Mouse (Mus musculus) liver, embryonic 13.5 days (tissue): ENCODE results near the gene Hmga1. TPM values are rescaled to one million over a fixed set of nuclear protein-coding genes. Genes with fewer than 3 reads are reported as not detected.

Experiments
- ATAC-seq: fragments of 200-750 bp; cut with Nextera tagmentation; 2 replicates; pipeline ENCODE4 v1.8.0; 2017; ENCODE audit warnings: low read depth, mild to moderate bottlenecking, moderate number of reproducible peaks, moderate library complexity
- DNase-seq: peaks from one replicate; pipeline ENCODE4 v3.0.0; 2022
- H3K27ac ChIP-seq: fragments of 300-500 bp; sonication (generic); 2 replicates; pipeline ENCODE4 v1.5.1; 2015; ENCODE audit warnings: moderate library complexity, mild to moderate bottlenecking, inconsistent platforms
- H3K27me3 ChIP-seq: fragments of 300-500 bp; sonication (generic); 2 replicates; pipeline ENCODE4 v1.6.1; 2015; ENCODE audit warnings: mild to moderate bottlenecking, inconsistent platforms
- H3K36me3 ChIP-seq: fragments of 300-500 bp; sonication (generic); 2 replicates; pipeline ENCODE4 v1.6.1; 2015; ENCODE audit warnings: mild to moderate bottlenecking, inconsistent platforms
- H3K4me1 ChIP-seq: fragments of 300-500 bp; sonication (generic); replicated peaks from 2 replicates; pipeline ENCODE4 v1.6.1; 2015; ENCODE audit warnings: inconsistent platforms
- H3K4me2 ChIP-seq: fragments of 300-500 bp; sonication (generic); 2 replicates; pipeline ENCODE4 v1.6.1; 2015; ENCODE audit warnings: inconsistent platforms, mild to moderate bottlenecking, moderate library complexity
- H3K4me3 ChIP-seq: fragments of 300-500 bp; sonication (generic); replicated peaks from 2 replicates; pipeline ENCODE4 v1.5.1; 2015; ENCODE audit warnings: mild to moderate bottlenecking, inconsistent platforms
- H3K9ac ChIP-seq: fragments of 300-500 bp; sonication (generic); 2 replicates; pipeline ENCODE4 v1.6.1; 2015; ENCODE audit warnings: mild to moderate bottlenecking, inconsistent platforms
- H3K9me3 ChIP-seq: fragments of 300-500 bp; sonication (generic); replicated peaks from 2 replicates; pipeline ENCODE4 v1.6.1; 2016; ENCODE audit warnings: inconsistent platforms
- WGBS: fragments of 180-500 bp; shearing (Covaris S2); methylation state at CpG from one replicate; pipeline ENCODE4 v1.1.7; 2015; ENCODE audit not compliant: insufficient replicate concordance; 5-methylcytosine and 5-hydroxymethylcytosine counted together
- polyA plus RNA-seq: library from polyadenylated mRNA; unstranded; fragments of >200 nt; fragmentation: Nextera tagmentation; extraction: Ambion mirVana; gene quantifications from 2 replicates; pipeline ENCODE4 v1.2.1, GENCODE M21; 2015

Hmga1 gene
- polyA plus RNA-seq, 1 experiment from 2014 or later = 226 TPM

DNA sequence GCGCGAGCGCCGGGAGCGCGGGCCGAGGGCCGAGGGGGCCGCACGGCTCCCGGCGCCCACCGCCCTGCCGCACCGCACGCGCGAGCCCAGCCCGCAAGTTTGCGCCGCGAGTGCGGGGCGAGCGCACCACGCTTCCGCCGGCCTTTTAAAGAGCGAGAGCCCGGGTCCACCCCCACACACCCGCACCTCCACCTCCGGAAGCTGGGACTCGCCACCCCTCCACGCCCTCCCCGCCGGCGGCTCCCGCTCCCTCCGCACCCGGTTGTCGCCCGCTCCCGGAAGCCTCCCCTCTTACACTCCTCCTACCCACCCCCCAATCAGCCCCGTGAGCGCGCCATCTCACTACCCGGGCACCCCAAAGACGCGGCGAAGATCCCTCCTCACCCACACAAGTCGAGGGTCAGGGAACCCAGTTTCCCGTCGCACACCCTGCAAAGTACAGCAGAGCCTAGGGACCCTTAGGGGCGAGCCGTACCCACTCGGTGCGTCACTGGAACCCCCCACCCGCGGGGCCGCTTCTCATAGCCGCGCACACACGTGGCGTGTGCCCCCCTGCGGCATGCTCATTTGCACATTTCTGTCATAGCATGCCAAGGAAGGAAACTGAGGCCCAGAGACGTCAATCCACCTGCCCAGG lies 42.9 kb upstream of the Hmga1 start:
- H3K4me3 ChIP-seq = peak overlapping the region; percentile 51
- no peaks in the 10 kb centered on the region for H3K9me3 ChIP-seq
- H3K4me2 ChIP-seq = peak overlapping the region; percentile 68
- peaks cover 9% of the 10 kb centered on the region for H3K4me1 ChIP-seq
- peaks cover 98% of the 10 kb centered on the region for H3K27me3 ChIP-seq
- 3% methylated on average over 57 of the region's 66 CpGs for WGBS
- ATAC-seq (no peak), DNase-seq (no peak)
- no peak overlapping the region for H3K27ac ChIP-seq
- H3K9ac ChIP-seq = no peak overlapping the region
- no peaks in the 10 kb centered on the region for H3K36me3 ChIP-seq

DNA sequence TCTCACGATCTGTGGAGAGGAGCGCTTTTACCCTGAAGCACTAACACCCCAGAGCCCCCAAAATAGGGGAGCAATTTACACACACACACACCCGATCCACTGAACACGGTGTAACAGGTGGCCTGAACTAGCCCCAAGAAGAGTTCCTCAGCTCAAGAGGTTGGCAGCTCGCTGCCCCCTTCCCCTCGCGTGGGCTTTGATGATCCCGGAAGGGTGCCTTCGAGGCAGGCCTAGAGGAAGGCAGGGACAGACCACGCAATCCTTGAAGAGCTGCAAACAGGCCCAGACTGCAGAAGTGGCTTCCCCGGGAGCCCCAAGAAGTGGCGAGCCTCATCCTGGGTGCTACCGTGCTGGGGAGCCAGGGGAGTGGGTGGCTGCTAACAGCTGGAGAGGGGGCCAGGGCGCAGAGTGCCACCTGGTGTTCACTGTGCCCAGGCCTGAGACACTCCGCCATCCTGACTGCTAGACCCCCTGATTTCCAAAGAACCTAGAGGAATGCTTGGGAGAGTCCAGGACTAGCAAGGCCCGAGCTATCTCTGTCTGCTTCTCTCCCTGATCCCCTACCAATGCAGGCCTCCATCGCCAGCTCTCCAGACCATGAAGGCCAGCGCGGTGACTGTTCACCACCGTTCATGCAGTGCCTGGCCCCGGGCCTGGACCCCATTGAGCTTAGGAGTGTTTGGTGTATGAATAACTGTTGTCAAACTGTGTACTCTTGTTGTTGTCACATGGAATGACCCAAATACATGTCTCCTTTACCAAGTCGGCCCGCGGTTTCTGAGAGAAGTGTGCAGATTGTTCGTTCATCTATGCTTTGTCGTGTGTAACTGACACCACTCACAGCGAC lies 42.2 kb upstream of the Hmga1 start:
- Histone ChIP-seq H3K9ac (no peak overlapping the region), H3K36me3 (no peaks in the 10 kb centered on the region), H3K4me2 (no peak overlapping the region), H3K9me3 (no peaks in the 10 kb centered on the region), H3K27me3 (peaks cover 98% of the 10 kb centered on the region), H3K4me1 (peaks cover 9% of the 10 kb centered on the region), H3K4me3 (no peak overlapping the region), H3K27ac (no peak overlapping the region)
- 31% methylated on average over 27 of the region's 27 CpGs for WGBS
- DNase-seq (no peak), ATAC-seq (no peak)

DNA sequence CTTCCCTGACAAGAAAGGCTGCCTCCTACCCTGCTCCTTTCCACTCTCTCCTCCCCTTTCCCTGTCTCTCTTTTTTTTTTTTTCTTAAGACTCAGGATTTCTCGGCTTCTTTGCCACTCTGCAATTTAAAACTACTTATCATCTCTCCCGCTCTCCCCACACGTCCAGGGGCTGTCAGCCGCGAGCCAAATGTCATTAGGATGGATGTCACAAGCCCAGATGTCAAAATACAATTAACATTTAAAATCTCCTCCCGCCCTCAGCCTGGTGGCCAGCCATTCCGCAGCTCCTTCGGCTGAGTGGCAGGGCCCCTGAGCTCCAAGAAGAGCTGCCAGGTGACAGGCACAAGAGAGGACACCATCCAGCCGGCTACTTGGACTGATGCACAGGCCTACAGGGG lies 38.0 kb upstream of the Hmga1 start:
- Histone ChIP-seq H3K4me1 (no peaks in the 10 kb centered on the region), H3K27ac (no peak overlapping the region), H3K4me3 (no peak overlapping the region), H3K9me3 (no peaks in the 10 kb centered on the region), H3K36me3 (no peaks in the 10 kb centered on the region), H3K4me2 (no peak overlapping the region), H3K9ac (no peak overlapping the region), H3K27me3 (peaks cover 88% of the 10 kb centered on the region)
- no peak for DNase-seq
- ATAC-seq = no peak
- WGBS = 38% methylated on average over 9 of the region's 9 CpGs

DNA sequence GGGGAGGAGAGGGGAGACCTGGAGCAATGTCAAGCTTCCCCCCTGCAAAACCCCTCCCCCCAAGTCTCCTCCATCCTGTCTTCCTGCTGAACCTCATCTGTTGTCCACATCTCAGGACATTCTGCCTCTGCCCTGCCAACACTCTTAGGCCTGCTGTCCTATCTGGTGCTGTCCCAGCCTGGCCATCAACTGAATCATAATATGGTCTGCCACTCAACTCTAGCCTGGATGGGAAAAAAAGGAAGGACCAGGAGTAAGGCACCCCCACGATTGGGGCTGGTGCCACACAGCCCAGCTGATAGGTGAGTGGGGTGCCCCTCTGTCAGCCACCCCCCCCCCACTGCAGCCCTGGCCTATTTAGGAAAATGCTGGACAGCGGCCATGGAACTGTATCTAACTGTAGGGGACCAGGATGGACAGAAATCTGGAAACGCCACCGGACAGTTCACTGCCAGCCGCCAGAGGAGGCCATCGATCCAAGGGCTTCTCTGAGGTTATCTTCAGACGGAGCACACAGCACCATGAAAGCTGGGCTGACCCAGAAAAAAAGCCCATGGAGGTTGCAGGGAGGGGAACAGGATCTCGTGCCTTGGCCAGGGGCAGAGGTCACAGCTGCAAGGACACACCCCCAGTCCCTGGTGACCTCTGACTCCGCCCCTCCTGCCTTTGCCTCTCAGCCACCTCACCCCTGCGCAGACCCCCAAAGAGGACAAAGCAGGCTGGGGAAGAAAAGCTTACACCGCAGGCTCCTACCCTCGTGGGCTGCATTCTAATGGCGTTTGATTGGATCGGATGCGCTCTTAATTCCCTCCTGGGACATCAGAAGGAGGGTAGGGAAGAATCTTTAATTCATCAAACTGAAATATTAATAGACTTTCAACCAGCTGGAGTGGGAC lies 37.3 kb upstream of the Hmga1 start:
- no peaks in the 10 kb centered on the region for H3K4me1 ChIP-seq
- H3K36me3 ChIP-seq = no peaks in the 10 kb centered on the region
- DNase-seq (no peak), ATAC-seq (no peak)
- no peak overlapping the region for H3K4me2 ChIP-seq
- no peak overlapping the region for H3K9ac ChIP-seq
- H3K27me3 ChIP-seq = peaks cover 81% of the 10 kb centered on the region
- no peak overlapping the region for H3K27ac ChIP-seq
- H3K4me3 ChIP-seq = no peak overlapping the region
- WGBS = 45% methylated on average over 15 of the region's 15 CpGs
- H3K9me3 ChIP-seq = no peaks in the 10 kb centered on the region

DNA sequence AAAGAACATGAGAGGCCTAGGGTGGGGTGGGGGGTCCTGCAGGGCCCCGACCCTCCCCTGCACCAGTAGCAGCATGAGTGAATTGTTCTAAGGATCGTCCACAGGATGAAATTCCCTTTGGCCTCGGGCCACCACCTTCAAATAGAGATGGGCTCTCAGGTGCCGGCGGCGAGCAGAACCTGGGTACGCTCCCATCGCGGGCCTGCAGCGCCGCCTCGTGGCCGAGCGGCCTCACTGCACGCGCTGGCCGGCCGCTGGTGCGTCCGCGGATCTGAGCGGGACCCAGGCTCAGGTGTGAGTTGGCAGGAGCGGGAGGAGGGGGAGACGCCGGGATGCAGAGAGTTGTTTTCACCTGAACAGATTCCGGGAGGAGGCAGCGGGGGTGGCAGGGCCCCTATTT lies 35.7 kb upstream of the Hmga1 start:
- H3K4me3 ChIP-seq = no peak overlapping the region
- 2% methylated on average over 27 of the region's 27 CpGs for WGBS
- DNase-seq (peak; percentile 26), ATAC-seq (no peak)
- no peaks in the 10 kb centered on the region for H3K9me3 ChIP-seq
- H3K27ac ChIP-seq = no peak overlapping the region
- H3K9ac ChIP-seq = no peak overlapping the region
- peaks cover 65% of the 10 kb centered on the region for H3K27me3 ChIP-seq
- H3K36me3 ChIP-seq = no peaks in the 10 kb centered on the region
- H3K4me2 ChIP-seq = no peak overlapping the region
- no peaks in the 10 kb centered on the region for H3K4me1 ChIP-seq

DNA sequence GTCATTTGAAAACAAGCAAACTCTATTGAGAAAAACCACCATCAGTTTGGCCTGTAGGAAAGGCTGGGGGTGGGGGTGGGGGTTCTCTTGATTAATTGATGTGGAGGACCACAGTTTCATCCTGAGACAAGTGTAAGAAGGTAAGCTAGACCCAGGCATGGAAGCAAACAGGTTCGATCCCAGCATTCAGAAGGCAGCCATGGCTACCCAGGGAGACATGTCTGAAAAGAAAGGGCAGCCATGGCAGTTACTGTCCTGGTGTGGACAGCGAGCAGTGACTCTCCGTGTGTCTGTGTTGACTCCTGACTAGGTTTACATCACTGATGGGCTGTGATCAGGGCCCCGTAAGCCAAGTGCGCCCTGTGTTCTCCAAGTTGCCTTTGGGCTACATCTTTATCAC lies 35.0 kb upstream of the Hmga1 start, which contains the start of gene Grm4:
Grm4 (minus strand) TSS at position 101 of the 400 bp plus-strand sequence.
- Histone ChIP-seq H3K4me2 (no peak within 1 kb of the TSS), H3K4me3 (no peak within 1 kb of the TSS), H3K27me3 (peaks cover 59% of the 10 kb centered on the region), H3K9me3 (no peaks in the 10 kb centered on the region), H3K4me1 (no peaks in the 10 kb centered on the region), H3K27ac (no peak within 1 kb of the TSS), H3K36me3 (no peaks in the 10 kb centered on the region), H3K9ac (no peak within 1 kb of the TSS)
- ATAC-seq = no peak
- DNase-seq = no peak
- WGBS = 55% methylated on average over 5 of the region's 5 CpGs

DNA sequence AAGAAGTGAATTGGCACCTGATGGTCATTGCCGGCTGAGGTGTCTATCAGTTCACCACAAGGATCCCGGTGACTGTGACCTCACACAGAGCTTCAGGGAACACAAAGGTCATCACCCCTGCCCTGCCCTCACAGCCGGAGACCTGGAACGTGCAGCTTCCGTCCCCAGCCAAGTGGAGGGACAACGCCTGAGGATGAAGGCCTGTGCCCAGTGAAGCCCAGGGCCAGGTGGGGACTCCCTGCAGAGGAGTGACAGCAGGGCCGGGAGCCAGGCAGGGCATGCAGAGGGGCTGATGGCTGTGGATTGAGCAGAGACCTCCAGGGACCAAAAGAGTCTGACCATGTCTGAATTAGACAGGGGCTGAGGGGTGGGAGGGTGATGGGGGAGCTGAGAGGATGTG lies 33.2 kb upstream of the Hmga1 start:
- Histone ChIP-seq H3K9me3 (no peaks in the 10 kb centered on the region), H3K27ac (no peak overlapping the region), H3K4me3 (no peak overlapping the region), H3K36me3 (no peaks in the 10 kb centered on the region), H3K9ac (no peak overlapping the region), H3K4me1 (no peaks in the 10 kb centered on the region), H3K4me2 (no peak overlapping the region), H3K27me3 (peaks cover 41% of the 10 kb centered on the region)
- DNase-seq (no peak), ATAC-seq (no peak)
- 58% methylated on average over 7 of the region's 7 CpGs for WGBS

DNA sequence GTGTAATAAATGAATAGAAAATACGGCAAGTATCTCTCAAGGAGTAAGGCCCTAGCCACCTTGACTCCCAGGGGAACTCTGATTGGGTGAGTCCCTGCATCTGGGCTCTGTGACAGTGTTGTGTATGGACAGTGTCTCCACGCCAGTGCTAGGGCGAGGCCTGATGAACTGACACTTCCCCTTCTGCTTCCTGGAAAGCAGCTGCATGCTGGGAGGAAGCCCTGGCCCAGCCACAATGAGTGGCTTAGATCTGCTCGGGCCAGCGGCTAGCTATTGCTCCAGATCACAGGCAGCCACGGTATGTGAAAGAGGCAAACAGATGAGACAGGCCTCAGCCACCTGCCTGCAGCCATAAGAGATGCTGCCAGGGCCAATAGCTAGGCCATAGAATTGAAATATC lies 29.1 kb upstream of the Hmga1 start:
- peaks cover 9% of the 10 kb centered on the region for H3K4me1 ChIP-seq
- ATAC-seq (no peak), DNase-seq (no peak)
- WGBS = 33% methylated on average over 6 of the region's 6 CpGs
- 0 out of 2 replicates have a peak, but pooled peaks cover 3% of the 10 kb centered on the region for H3K27me3 ChIP-seq
- no peaks in the 10 kb centered on the region for H3K36me3 ChIP-seq
- no peaks in the 10 kb centered on the region for H3K9me3 ChIP-seq
- H3K4me2 ChIP-seq = no peak overlapping the region
- no peak overlapping the region for H3K27ac ChIP-seq
- H3K9ac ChIP-seq = no peak overlapping the region
- no peak overlapping the region for H3K4me3 ChIP-seq

DNA sequence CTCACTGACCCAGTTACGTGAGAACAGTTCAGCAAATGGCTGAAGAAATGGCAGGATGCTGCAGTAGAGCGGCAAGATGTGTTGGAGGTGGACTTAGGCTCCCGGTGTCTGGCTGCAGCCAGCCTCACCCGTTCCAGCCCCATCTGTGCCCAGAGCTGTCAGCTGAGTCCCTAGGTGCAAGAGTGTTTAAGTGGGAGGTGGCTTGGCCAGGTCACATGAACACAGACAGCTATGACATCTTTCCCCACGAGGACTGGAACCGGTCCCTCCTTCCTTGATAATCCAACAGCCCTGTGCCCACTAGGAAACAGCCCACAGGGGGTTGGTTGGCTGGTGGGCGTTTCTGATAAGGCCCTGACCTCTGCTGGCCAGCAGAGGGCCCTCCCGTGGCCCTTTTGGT lies 28.3 kb upstream of the Hmga1 start:
- H3K27ac ChIP-seq = no peak overlapping the region
- 48% methylated on average over 8 of the region's 8 CpGs for WGBS
- ATAC-seq (no peak), DNase-seq (no peak)
- H3K9me3 ChIP-seq = no peaks in the 10 kb centered on the region
- no peak overlapping the region for H3K4me2 ChIP-seq
- no peaks in the 10 kb centered on the region for H3K27me3 ChIP-seq
- no peak overlapping the region for H3K4me3 ChIP-seq
- peaks cover 10% of the 10 kb centered on the region for H3K4me1 ChIP-seq
- no peaks in the 10 kb centered on the region for H3K36me3 ChIP-seq
- H3K9ac ChIP-seq = no peak overlapping the region

DNA sequence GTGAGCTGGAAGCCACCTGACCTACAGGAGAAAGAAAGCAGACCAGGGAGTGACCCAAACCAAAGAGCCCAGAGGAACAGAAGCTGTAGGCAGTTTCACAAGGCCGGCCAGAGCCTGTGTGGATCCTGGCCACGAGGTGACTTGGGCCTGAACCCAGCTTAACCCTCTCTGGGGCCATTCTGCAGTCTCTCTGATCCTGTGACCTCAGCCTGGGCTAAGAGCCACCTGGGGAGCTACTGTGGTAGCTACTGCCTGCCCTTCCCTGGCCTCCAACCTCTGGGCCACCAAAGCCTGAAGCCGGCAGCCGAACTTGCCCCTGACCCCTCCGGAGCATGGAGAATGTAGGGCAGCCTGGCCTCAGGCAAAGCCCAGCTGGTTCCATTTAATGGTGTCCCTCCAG lies 27.5 kb upstream of the Hmga1 start:
- Histone ChIP-seq H3K27ac (no peak overlapping the region), H3K27me3 (no peaks in the 10 kb centered on the region), H3K4me2 (no peak overlapping the region), H3K9me3 (no peaks in the 10 kb centered on the region), H3K9ac (no peak overlapping the region), H3K4me3 (no peak overlapping the region), H3K36me3 (no peaks in the 10 kb centered on the region), H3K4me1 (peaks cover 10% of the 10 kb centered on the region)
- ATAC-seq = no peak
- 61% methylated on average over 5 of the region's 5 CpGs for WGBS
- DNase-seq = no peak

DNA sequence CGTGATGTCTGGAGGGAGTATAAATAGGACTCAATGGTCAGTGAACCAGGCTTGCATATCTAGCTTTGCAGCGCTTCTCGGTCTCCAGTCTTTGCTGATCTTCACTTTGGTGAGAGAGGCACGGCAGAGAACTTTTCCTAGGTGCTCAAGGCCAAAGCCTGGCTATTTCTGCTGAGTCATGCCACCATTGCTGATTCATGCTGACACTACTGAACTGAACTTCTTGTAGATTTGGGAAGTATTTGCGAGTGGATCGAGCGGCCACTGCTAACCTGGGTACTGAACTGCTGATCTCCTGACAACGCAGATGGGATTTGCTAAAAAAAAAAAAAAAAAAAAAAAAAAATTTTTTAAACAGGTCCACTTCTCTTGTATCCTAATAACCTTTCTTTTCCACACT lies 24.2 kb upstream of the Hmga1 start:
- peak overlapping the region; percentile 69 for H3K27ac ChIP-seq
- 59% methylated on average over 8 of the region's 8 CpGs for WGBS
- H3K4me2 ChIP-seq = no peak overlapping the region
- no peak overlapping the region for H3K4me3 ChIP-seq
- no peaks in the 10 kb centered on the region for H3K36me3 ChIP-seq
- H3K9ac ChIP-seq = no peak overlapping the region
- DNase-seq (no peak), ATAC-seq (peak; percentile 46; the same call in 1 of the 2 replicates)
- no peaks in the 10 kb centered on the region for H3K27me3 ChIP-seq
- H3K4me1 ChIP-seq = peaks cover 19% of the 10 kb centered on the region
- no peaks in the 10 kb centered on the region for H3K9me3 ChIP-seq
